21 mouse cellular contexts compared by ENCODE assay signal in the genomic region with DNA sequence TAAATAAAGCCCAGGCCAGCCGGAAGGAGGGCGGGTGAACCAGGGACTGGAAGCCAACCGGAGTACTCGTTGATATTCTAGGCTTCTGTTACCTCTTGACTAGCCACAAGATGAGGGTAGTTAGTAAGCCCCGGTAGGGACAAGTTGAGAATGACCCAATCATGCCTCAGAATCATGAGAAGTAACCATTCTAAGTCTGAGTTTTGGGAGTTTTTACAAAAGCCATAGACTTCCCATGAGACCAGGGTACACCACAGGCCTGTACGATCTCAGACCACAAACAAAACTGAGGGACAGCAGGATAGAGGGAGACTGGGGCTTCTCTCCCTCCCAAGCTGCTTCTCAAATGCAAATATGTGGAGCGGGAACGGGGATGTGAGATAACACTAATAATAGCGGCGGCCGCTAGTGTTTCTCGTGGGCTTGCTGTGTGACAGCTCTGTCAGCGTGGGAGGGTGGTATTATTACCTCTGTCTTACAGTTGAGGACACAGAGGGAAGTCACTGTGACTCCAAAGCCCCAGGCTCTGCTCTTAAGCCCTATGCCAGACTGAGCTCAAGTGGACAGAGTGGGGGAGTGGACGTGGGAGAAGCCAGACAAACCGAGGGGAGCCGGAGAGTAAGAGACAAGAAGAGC. TPM values are rescaled to one million over a fixed set of nuclear protein-coding genes. Genes with fewer than 3 reads are reported as not detected.
DNase-seq lines count a peak whose midpoint lies in the region; ATAC-seq and TF ChIP-seq lines count a peak whose summit lies in the region.
"Had no signal": no experiment of that assay in that cellular context is flagged by ENCODE, and none has a peak within 500 bp of the region (broad histone marks: within the 10 kb centered on the region; RNA-seq: fewer than 3 reads in every experiment).

No protein-coding gene starts in this region.

- H3K9ac ChIP-seq in forebrain, postnatal 0 days, result no peak overlapping the region
- no peak overlapping the region for H3K9ac ChIP-seq in forebrain, embryonic 14.5 days (ENCODE audit: low read length)
- H3K9ac ChIP-seq in kidney, postnatal 0 days (ENCODE audit: low read depth, low read length), result peak overlapping the region; percentile 8; the same call in 1 of the 2 replicates
- H3K9ac ChIP-seq in midbrain, postnatal 0 days (replicated peaks; ENCODE audit: low read length, poor library complexity, severe bottlenecking), result no peak overlapping the region
- H3K9ac ChIP-seq in midbrain, embryonic 15.5 days, result no peak overlapping the region
- H3K9ac ChIP-seq: neural tube, embryonic 15.5 days had no signal

- H3K4me3 ChIP-seq in forebrain, postnatal 0 days (ENCODE audit: low read depth, low read length), result no peak overlapping the region
- H3K4me3 ChIP-seq in forebrain, embryonic 14.5 days (ENCODE audit: low read depth, low read length), result no peak overlapping the region
- H3K4me3 ChIP-seq in kidney, postnatal 0 days (replicated peaks; ENCODE audit: low read depth, low read length), result no peak overlapping the region
- H3K4me3 ChIP-seq in midbrain, postnatal 0 days (ENCODE audit: low read depth, low read length), result no peak overlapping the region
- no peak overlapping the region for H3K4me3 ChIP-seq in midbrain, embryonic 15.5 days
- H3K4me3 ChIP-seq: forebrain, embryonic 10.5 days; hindbrain, embryonic 10.5 days; megakaryocyte, embryonic 14.5 days; neural tube, embryonic 15.5 days had no signal

- DNase-seq in forebrain, postnatal 0 days, result no peak
- DNase-seq in forebrain, embryonic 14.5 days (ENCODE audit: low spot score), result no peak
- peak; percentile 32 for DNase-seq in kidney, postnatal 0 days (ENCODE audit: low spot score)
- DNase-seq in kidney, adult 18-20 months, result no peak
- no peak for DNase-seq in midbrain, postnatal 0 days (ENCODE audit: low spot score)
- peak; percentile 41 to 62 for DNase-seq in right cerebral cortex, postnatal 36 days (ENCODE audit: low spot score in 2 of 2)
- DNase-seq: adrenal gland, postnatal 36 days; cerebellum, adult 2 months; cerebellum, postnatal 36 days; kidney, postnatal 14 days; lung, adult 18-20 months; midbrain, embryonic 14.5 days; thymus, postnatal 36 days had no signal

- no peaks in the 10 kb centered on the region for H3K4me1 ChIP-seq in forebrain, postnatal 0 days (ENCODE audit: insufficient read depth)
- no peaks in the 10 kb centered on the region for H3K4me1 ChIP-seq in forebrain, embryonic 14.5 days (ENCODE audit: control insufficient read depth, insufficient read depth, low read length)
- no peaks in the 10 kb centered on the region for H3K4me1 ChIP-seq in kidney, postnatal 0 days (replicated peaks; ENCODE audit: insufficient read depth, low read length)
- H3K4me1 ChIP-seq in midbrain, postnatal 0 days (ENCODE audit: insufficient read depth, low read length), result no peaks in the 10 kb centered on the region
- H3K4me1 ChIP-seq in midbrain, embryonic 15.5 days, result no peaks in the 10 kb centered on the region
- H3K4me1 ChIP-seq: forebrain, embryonic 10.5 days; hindbrain, embryonic 10.5 days; neural tube, embryonic 15.5 days had no signal

- H3K36me3 ChIP-seq in forebrain, postnatal 0 days (ENCODE audit: insufficient read depth), result peaks cover 71% of the 10 kb centered on the region
- peaks cover 92% of the 10 kb centered on the region for H3K36me3 ChIP-seq in forebrain, embryonic 14.5 days (ENCODE audit: control insufficient read depth, insufficient read depth, low read length)
- H3K36me3 ChIP-seq in kidney, postnatal 0 days (ENCODE audit: insufficient read depth, low read length), result peaks cover 25% of the 10 kb centered on the region; the same call in 1 of the 2 replicates
- H3K36me3 ChIP-seq in midbrain, postnatal 0 days (ENCODE audit: insufficient read depth, low read length), result peaks cover 53% of the 10 kb centered on the region
- H3K36me3 ChIP-seq in midbrain, embryonic 15.5 days (replicated peaks), result peaks cover 54% of the 10 kb centered on the region

- no peaks in the 10 kb centered on the region for H3K9me3 ChIP-seq in forebrain, postnatal 0 days (ENCODE audit: low read length)
- no peaks in the 10 kb centered on the region for H3K9me3 ChIP-seq in forebrain, embryonic 14.5 days (replicated peaks; ENCODE audit: control insufficient read depth, low read length)
- no peaks in the 10 kb centered on the region for H3K9me3 ChIP-seq in kidney, postnatal 0 days (replicated peaks; ENCODE audit: low read length)
- no peaks in the 10 kb centered on the region for H3K9me3 ChIP-seq in midbrain, postnatal 0 days (ENCODE audit: low read length)
- no peaks in the 10 kb centered on the region for H3K9me3 ChIP-seq in midbrain, embryonic 15.5 days
- H3K9me3 ChIP-seq: forebrain, embryonic 10.5 days; hindbrain, embryonic 10.5 days; megakaryocyte, embryonic 14.5 days; neural tube, embryonic 15.5 days had no signal

- H3K4me2 ChIP-seq in forebrain, postnatal 0 days (ENCODE audit: low read depth), result no peak overlapping the region
- H3K4me2 ChIP-seq in forebrain, embryonic 14.5 days (ENCODE audit: low read length), result no peak overlapping the region
- H3K4me2 ChIP-seq in kidney, postnatal 0 days (ENCODE audit: low read length), result no peak overlapping the region
- H3K4me2 ChIP-seq in midbrain, postnatal 0 days (ENCODE audit: low read depth, low read length, poor library complexity, severe bottlenecking), result no peak overlapping the region
- no peak overlapping the region for H3K4me2 ChIP-seq in midbrain, embryonic 15.5 days
- H3K4me2 ChIP-seq: liver, embryonic 11.5 days; neural tube, embryonic 15.5 days had no signal

- H3K27me3 ChIP-seq in forebrain, postnatal 0 days (ENCODE audit: insufficient read depth, low read length), result no peaks in the 10 kb centered on the region
- no peaks in the 10 kb centered on the region for H3K27me3 ChIP-seq in forebrain, embryonic 14.5 days (replicated peaks; ENCODE audit: control insufficient read depth, insufficient read depth, low read length)
- H3K27me3 ChIP-seq in kidney, postnatal 0 days (ENCODE audit: insufficient read depth, low read length), result no peaks in the 10 kb centered on the region
- no peaks in the 10 kb centered on the region for H3K27me3 ChIP-seq in midbrain, postnatal 0 days (ENCODE audit: insufficient read depth, low read length)
- no peaks in the 10 kb centered on the region for H3K27me3 ChIP-seq in midbrain, embryonic 15.5 days (replicated peaks)
- H3K27me3 ChIP-seq: megakaryocyte, embryonic 14.5 days; neural tube, embryonic 15.5 days had no signal

- WGBS in forebrain, postnatal 0 days, result 83% methylated on average over 16 of the region's 16 CpGs
- WGBS in forebrain, embryonic 14.5 days, result 83% methylated on average over 16 of the region's 16 CpGs
- 59% methylated on average over 16 of the region's 16 CpGs for whole genome bisulfite sequencing in kidney, postnatal 0 days
- 81% methylated on average over 16 of the region's 16 CpGs for WGBS in midbrain, postnatal 0 days
- 83% methylated on average over 16 of the region's 16 CpGs for WGBS in midbrain, embryonic 15.5 days

- peak overlapping the region; percentile 35; the same call in 1 of the 2 replicates for H3K27ac ChIP-seq in forebrain, postnatal 0 days (ENCODE audit: low read depth, low read length)
- no peak overlapping the region for H3K27ac ChIP-seq in forebrain, embryonic 14.5 days (ENCODE audit: low read depth, low read length)
- no peak overlapping the region for H3K27ac ChIP-seq in kidney, postnatal 0 days
- 0 out of 2 replicates have a peak overlapping the region, but pooled peaks have one; percentile 12 for H3K27ac ChIP-seq in midbrain, postnatal 0 days (ENCODE audit: low read depth, low read length)
- H3K27ac ChIP-seq in midbrain, embryonic 15.5 days, result no peak overlapping the region
- H3K27ac ChIP-seq: forebrain, embryonic 10.5 days; hindbrain, embryonic 10.5 days; hindbrain, postnatal 0 days; neural tube, embryonic 15.5 days had no signal

- no peak for TF ChIP-seq CTCF in forebrain, postnatal 0 days (IDR thresholded peaks at IDR 0.05; ENCODE audit: low read depth)
- TF ChIP-seq CTCF in kidney, postnatal 0 days (IDR thresholded peaks at IDR 0.05; ENCODE audit: low read depth), result no peak
- no peak for TF ChIP-seq CTCF in midbrain, postnatal 0 days (IDR thresholded peaks at IDR 0.05)

- no peak for ATAC-seq in forebrain, postnatal 0 days
- no peak for ATAC-seq in forebrain, embryonic 14.5 days
- no peak for ATAC-seq in kidney, postnatal 0 days (replicated peaks; ENCODE audit: low FRiP score, low read depth)
- ATAC-seq in midbrain, postnatal 0 days (ENCODE audit: low FRiP score), result no peak
- ATAC-seq in midbrain, embryonic 15.5 days (replicated peaks), result no peak
- ATAC-seq: hindbrain, postnatal 0 days; intestine, postnatal 0 days had no signal

RNA-seq across cellular contexts. Expression of gene Grik5, which starts 22.7 kb away (rescaled TPM):
- total RNA-seq in forebrain, postnatal 0 days (2014; rRNA removed), result 94.1 and 106 TPM in 2 replicates
- 10.2 and 15.8 TPM in 2 replicates for polyA plus RNA-seq in forebrain, postnatal 0 days (2015; fragmentation: Nextera tagmentation; extraction: Ambion mirVana)
- polyA plus RNA-seq in forebrain, embryonic 14.5 days (2014; fragmentation: Nextera tagmentation; extraction: Ambion mirVana), result 11.2 and 14.2 TPM in 2 replicates
- 3.4 and 3.5 TPM in 2 replicates for polyA plus RNA-seq in kidney, postnatal 0 days (2015; fragmentation: Nextera tagmentation; extraction: Ambion mirVana)
- 153 and 161 TPM in 2 replicates for total RNA-seq in midbrain, postnatal 0 days (2014; rRNA removed)
- 15.7 and 18.6 TPM in 2 replicates for polyA plus RNA-seq in midbrain, postnatal 0 days (2015; fragmentation: Nextera tagmentation; extraction: Ambion mirVana)
- polyA plus RNA-seq in midbrain, embryonic 15.5 days (2015; fragmentation: Nextera tagmentation; extraction: Ambion mirVana), result 19.5 and 22.1 TPM in 2 replicates

RNA-seq across cellular contexts. Expression of gene Zfp574, which starts 23.0 kb away (rescaled TPM):
- 25.4 and 31.5 TPM in 2 replicates for total RNA-seq in forebrain, postnatal 0 days (2014; rRNA removed)
- 30.6 and 33.0 TPM in 2 replicates for polyA plus RNA-seq in forebrain, postnatal 0 days (2015; fragmentation: Nextera tagmentation; extraction: Ambion mirVana)
- polyA plus RNA-seq in forebrain, embryonic 14.5 days (2014; fragmentation: Nextera tagmentation; extraction: Ambion mirVana), result 18.9 and 28.4 TPM in 2 replicates
- 23.5 and 24.9 TPM in 2 replicates for polyA plus RNA-seq in kidney, postnatal 0 days (2015; fragmentation: Nextera tagmentation; extraction: Ambion mirVana)
- 37.4 and 38.0 TPM in 2 replicates for total RNA-seq in midbrain, postnatal 0 days (2014; rRNA removed)
- 30.9 and 31.9 TPM in 2 replicates for polyA plus RNA-seq in midbrain, postnatal 0 days (2015; fragmentation: Nextera tagmentation; extraction: Ambion mirVana)
- polyA plus RNA-seq in midbrain, embryonic 15.5 days (2015; fragmentation: Nextera tagmentation; extraction: Ambion mirVana), result 39.1 and 41.3 TPM in 2 replicates

RNA-seq across cellular contexts. Expression of gene Atp1a3, which starts 43.7 kb away (rescaled TPM):
- 204 and 256 TPM in 2 replicates for total RNA-seq in forebrain, postnatal 0 days (2014; rRNA removed)
- 432 and 535 TPM in 2 replicates for polyA plus RNA-seq in forebrain, postnatal 0 days (2015; fragmentation: Nextera tagmentation; extraction: Ambion mirVana)
- polyA plus RNA-seq in forebrain, embryonic 14.5 days (2014; fragmentation: Nextera tagmentation; extraction: Ambion mirVana), result 122 and 183 TPM in 2 replicates
- 0.32 and 0.36 TPM in 2 replicates for polyA plus RNA-seq in kidney, postnatal 0 days (2015; fragmentation: Nextera tagmentation; extraction: Ambion mirVana)
- total RNA-seq in midbrain, postnatal 0 days (2014; rRNA removed), result 493 and 502 TPM in 2 replicates
- 727 and 786 TPM in 2 replicates for polyA plus RNA-seq in midbrain, postnatal 0 days (2015; fragmentation: Nextera tagmentation; extraction: Ambion mirVana)
- 405 and 430 TPM in 2 replicates for polyA plus RNA-seq in midbrain, embryonic 15.5 days (2015; fragmentation: Nextera tagmentation; extraction: Ambion mirVana)

Comparison
In these comparisons a context has a peak if more than half of its experiments do, and no peak if none do; other contexts are left out.
1. DNase-seq: peak in kidney, postnatal 0 days (single experiment) and right cerebral cortex, postnatal 36 days (2 of 2); none in forebrain, postnatal 0 days (single experiment), forebrain, embryonic 14.5 days (single experiment), kidney, adult 18-20 months (single experiment) and midbrain, postnatal 0 days (single experiment).
2. H3K27ac ChIP-seq: peak in forebrain, postnatal 0 days (single experiment) and midbrain, postnatal 0 days (single experiment); none in forebrain, embryonic 14.5 days (single experiment), kidney, postnatal 0 days (single experiment) and midbrain, embryonic 15.5 days (single experiment).
3. RNA of gene Atp1a3, which starts 43.7 kb away (polyA plus RNA-seq): 727 to 786 TPM in midbrain, postnatal 0 days, 432 to 535 TPM in forebrain, postnatal 0 days, 405 to 430 TPM in midbrain, embryonic 15.5 days and 122 to 183 TPM in forebrain, embryonic 14.5 days; 0.32 to 0.36 TPM in kidney, postnatal 0 days; every median in the first group is over 10 times any median in the second.